Mouse (Mus musculus): ENCODE measurements around the gene Lrr1. TPM values are rescaled to one million over a fixed set of nuclear protein-coding genes. Genes with fewer than 3 reads are reported as not detected.

Lrr1 gene
- polyA plus RNA-seq (2015; fragmentation: Nextera tagmentation; extraction: Ambion mirVana), result 16.6 and 17.6 TPM in 2 replicates

DNA sequence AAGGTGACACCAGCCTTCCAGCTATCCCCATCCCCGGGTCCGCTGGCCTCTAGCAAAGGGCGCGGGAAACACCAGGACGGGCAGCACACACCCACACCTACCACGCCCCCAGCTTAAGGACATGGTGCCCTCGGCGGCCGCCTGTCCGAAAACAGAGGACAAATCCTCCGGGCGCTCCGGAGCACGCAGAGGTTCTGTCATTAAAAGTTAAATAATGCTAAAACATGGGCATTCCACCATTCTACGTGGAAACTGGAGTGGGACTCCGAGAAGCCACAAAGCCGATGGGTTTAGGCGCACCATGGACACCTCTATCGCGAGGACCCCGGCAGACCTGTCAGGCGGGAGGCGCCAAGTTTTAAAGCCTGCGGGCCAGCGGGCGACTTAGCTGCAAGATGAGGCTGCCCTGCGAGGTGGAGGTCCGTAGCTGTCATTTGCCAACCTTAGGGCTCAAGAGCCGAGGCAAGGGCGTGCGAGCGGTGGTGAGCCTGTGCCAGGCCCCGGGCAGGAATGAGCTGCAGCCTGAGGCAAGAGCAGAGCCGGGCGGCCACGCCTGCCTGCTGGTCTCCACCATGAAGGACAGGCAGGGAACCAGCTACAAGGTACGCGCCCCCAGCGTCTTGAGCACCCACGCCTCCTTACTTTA lies at the start of gene Lrr1:
Gene Lrr1, plus strand, starts transcription at position 354 of the 646 bp plus-strand sequence.
- Histone ChIP-seq H3K9me3 (replicated peaks) (no peaks in the 10 kb centered on the region), H3K27ac (replicated peaks) (peak within 1 kb of the TSS; percentile 86), H3K36me3 (replicated peaks) (peaks cover 20% of the 10 kb centered on the region), H3K9ac (peak within 1 kb of the TSS; percentile 84), H3K4me1 (replicated peaks) (peaks cover 42% of the 10 kb centered on the region), H3K4me2 (peak within 1 kb of the TSS; percentile 94), H3K4me3 (replicated peaks) (peak within 1 kb of the TSS; percentile 98), H3K27me3 (no peaks in the 10 kb centered on the region)
- ATAC-seq (ENCODE audit: insufficient read depth), result peak; percentile 92
- WGBS (ENCODE audit: insufficient replicate concordance), result under 1% methylated on average over 40 of the region's 40 CpGs

DNA sequence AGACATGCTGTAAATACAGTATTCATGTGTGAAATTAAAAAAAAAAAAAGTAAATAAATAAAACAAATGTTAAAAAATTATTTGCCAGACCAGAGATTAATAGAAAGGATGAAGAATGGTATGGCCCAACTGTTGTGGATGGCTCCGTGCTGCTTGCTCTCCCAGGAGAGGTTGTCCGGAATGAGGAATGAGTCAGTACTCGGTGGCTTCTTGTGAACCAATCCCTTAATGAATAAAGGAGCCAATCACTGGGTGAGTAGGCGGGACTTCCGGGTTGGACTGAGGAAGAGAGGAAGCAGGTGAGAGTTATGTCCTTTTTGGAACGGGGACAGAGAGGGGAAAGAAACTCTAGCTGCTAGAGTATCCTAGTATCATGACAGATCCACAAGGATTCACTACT lies 48.7 kb upstream of the Lrr1 start:
- no peaks in the 10 kb centered on the region for H3K4me1 ChIP-seq (replicated peaks)
- H3K4me2 ChIP-seq, result no peak overlapping the region
- no peaks in the 10 kb centered on the region for H3K27me3 ChIP-seq
- H3K36me3 ChIP-seq (replicated peaks), result no peaks in the 10 kb centered on the region
- no peak overlapping the region for H3K9ac ChIP-seq
- no peak overlapping the region for H3K4me3 ChIP-seq (replicated peaks)
- no peaks in the 10 kb centered on the region for H3K9me3 ChIP-seq (replicated peaks)
- H3K27ac ChIP-seq (replicated peaks), result no peak overlapping the region
- 61% methylated on average over 6 of the region's 6 CpGs for WGBS (ENCODE audit: insufficient replicate concordance)
- no peak for ATAC-seq (ENCODE audit: insufficient read depth)

DNA sequence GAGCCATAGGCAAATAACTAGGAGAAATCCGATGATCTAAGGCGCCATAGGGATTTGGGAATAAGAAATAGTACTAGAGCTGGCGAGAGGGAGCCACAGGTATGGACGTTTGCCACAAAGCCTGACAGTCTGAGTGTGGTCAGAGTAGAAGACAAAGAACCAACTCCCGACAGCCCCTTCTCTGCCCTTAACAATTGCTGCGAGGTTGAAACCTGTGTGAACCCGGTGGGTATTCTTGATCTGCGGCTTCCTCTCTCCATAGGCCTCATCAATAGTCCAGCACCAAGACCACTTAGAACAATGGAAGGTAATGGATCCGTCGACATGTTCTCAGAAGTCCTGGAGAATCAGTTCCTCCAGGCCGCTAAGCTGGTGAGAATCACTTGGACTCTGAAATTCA lies 45.8 kb upstream of the Lrr1 start:
- 63% methylated on average over 11 of the region's 11 CpGs for WGBS (ENCODE audit: insufficient replicate concordance)
- Histone ChIP-seq H3K4me1 (replicated peaks) (no peaks in the 10 kb centered on the region), H3K9ac (no peak overlapping the region), H3K27ac (replicated peaks) (no peak overlapping the region), H3K9me3 (replicated peaks) (no peaks in the 10 kb centered on the region), H3K4me2 (no peak overlapping the region), H3K36me3 (replicated peaks) (no peaks in the 10 kb centered on the region), H3K4me3 (replicated peaks) (no peak overlapping the region), H3K27me3 (no peaks in the 10 kb centered on the region)
- no peak for ATAC-seq (ENCODE audit: insufficient read depth)

DNA sequence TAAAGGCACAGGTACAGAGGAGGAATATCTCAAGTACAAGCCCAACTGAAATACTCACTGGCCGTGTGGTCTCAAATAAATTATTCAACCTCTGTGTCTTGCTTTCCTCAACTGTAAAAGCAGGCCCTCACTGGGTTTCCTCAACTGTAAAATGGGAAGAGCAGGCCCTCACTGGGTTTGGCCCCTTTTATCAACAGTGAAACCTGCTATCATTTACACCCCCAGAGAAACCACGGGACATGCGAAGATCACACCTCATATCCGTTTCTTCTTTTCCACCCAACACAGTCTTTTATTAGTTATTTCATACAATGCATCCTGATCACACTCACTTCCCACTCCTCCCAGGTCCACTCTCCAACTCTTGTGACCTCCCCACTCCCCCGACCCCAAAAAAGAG lies 43.5 kb upstream of the Lrr1 start:
- WGBS (ENCODE audit: insufficient replicate concordance), result 35% methylated on average over 5 of the region's 5 CpGs
- no peaks in the 10 kb centered on the region for H3K9me3 ChIP-seq (replicated peaks)
- H3K27me3 ChIP-seq, result no peaks in the 10 kb centered on the region
- H3K4me2 ChIP-seq, result no peak overlapping the region
- H3K27ac ChIP-seq (replicated peaks), result no peak overlapping the region
- no peak overlapping the region for H3K9ac ChIP-seq
- H3K4me1 ChIP-seq (replicated peaks), result no peaks in the 10 kb centered on the region
- H3K36me3 ChIP-seq (replicated peaks), result no peaks in the 10 kb centered on the region
- ATAC-seq (ENCODE audit: insufficient read depth), result no peak
- H3K4me3 ChIP-seq (replicated peaks), result no peak overlapping the region

DNA sequence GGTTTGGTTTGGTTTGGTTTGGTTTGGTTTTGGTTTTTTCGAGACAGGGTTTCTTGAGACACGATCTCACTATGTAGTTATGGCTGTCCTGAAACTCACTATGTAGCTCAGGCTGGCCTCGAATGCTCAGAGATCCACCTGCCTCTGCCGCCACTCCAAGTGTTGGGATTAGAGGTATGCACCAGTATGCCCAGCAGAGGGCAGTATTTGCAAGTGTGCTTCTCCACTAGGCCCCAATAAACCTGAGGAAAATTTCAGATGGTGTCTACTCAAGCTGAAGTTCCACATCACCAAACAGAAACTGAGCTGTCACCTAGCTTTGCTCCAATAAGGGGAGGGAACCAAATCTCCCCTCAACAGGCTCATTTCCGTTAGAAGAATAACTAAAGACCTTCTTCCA lies 41.4 kb upstream of the Lrr1 start:
- H3K27ac ChIP-seq (replicated peaks), result no peak overlapping the region
- H3K4me1 ChIP-seq (replicated peaks), result 0 out of 2 replicates have a peak, but pooled peaks cover 5% of the 10 kb centered on the region
- no peak overlapping the region for H3K4me2 ChIP-seq
- no peaks in the 10 kb centered on the region for H3K9me3 ChIP-seq (replicated peaks)
- ATAC-seq (ENCODE audit: insufficient read depth), result no peak
- 65% methylated on average over 5 of the region's 5 CpGs for WGBS (ENCODE audit: insufficient replicate concordance)
- H3K9ac ChIP-seq, result no peak overlapping the region
- H3K27me3 ChIP-seq, result no peaks in the 10 kb centered on the region
- H3K36me3 ChIP-seq (replicated peaks), result no peaks in the 10 kb centered on the region
- H3K4me3 ChIP-seq (replicated peaks), result no peak overlapping the region

DNA sequence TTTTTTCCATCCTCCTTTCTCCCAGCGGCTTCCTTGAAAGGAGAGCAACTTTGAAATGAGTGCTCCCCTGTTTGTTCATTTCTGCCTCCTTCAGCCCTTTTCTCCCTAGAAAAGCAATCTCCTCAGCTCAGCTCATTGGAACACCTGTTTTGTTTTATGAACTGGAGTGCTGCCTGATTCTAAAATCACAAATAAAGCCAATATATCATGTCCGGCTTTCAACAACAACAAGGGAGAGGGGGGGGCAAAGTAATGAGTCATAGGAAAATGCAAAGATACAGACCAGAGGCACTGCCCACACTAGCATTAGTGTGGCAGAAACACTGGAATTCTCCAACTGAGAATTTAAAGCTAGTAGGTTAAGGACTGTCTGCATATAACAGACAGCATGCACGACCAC lies 41.0 kb upstream of the Lrr1 start:
- no peaks in the 10 kb centered on the region for H3K9me3 ChIP-seq (replicated peaks)
- ATAC-seq (ENCODE audit: insufficient read depth), result no peak
- H3K9ac ChIP-seq, result no peak overlapping the region
- H3K27me3 ChIP-seq, result no peaks in the 10 kb centered on the region
- no peaks in the 10 kb centered on the region for H3K36me3 ChIP-seq (replicated peaks)
- no peak overlapping the region for H3K4me2 ChIP-seq
- no peak overlapping the region for H3K4me3 ChIP-seq (replicated peaks)
- 0 out of 2 replicates have a peak, but pooled peaks cover 5% of the 10 kb centered on the region for H3K4me1 ChIP-seq (replicated peaks)
- no peak overlapping the region for H3K27ac ChIP-seq (replicated peaks)
- 79% methylated on average over 3 of the region's 3 CpGs for WGBS (ENCODE audit: insufficient replicate concordance)

DNA sequence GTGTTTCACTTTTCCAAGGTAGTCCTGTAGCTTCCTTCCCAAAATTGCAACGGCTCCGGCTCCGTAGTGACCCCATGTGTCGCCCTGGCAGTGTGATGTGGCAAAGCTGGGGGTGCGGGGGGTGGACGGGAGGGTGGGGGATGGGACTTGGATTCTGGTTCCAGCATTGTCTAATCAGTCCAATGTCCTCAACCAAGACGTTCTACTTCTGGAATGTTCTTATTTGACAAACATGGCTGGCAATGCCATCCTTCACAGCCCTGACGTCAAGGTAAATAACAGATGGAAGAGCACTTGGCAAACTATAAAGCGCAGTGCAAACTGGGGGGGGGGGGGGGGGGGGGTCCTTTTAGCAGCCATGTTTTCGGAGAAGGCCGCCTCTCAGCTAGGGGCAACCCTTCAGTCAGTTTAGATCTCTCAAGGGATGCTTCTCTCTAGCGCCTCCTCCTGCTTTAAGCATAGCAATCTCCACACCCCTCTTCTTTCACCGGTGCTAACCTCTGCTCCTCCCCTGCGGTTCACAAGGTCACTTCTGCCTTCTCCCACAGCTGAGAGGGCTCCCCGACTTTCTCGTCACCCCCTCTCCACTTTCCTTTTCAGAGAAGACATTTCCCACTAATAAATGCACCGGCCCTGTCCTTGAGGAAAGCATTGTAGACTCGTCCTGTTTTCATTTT lies 38.8 kb upstream of the Lrr1 start:
- no peak for ATAC-seq (ENCODE audit: insufficient read depth)
- Histone ChIP-seq H3K4me2 (peak overlapping the region; percentile 47), H3K4me3 (replicated peaks) (peak overlapping the region; percentile 27), H3K9ac (no peak overlapping the region), H3K9me3 (replicated peaks) (no peaks in the 10 kb centered on the region), H3K27me3 (no peaks in the 10 kb centered on the region), H3K4me1 (replicated peaks) (0 out of 2 replicates have a peak, but pooled peaks cover 5% of the 10 kb centered on the region), H3K27ac (replicated peaks) (no peak overlapping the region), H3K36me3 (replicated peaks) (no peaks in the 10 kb centered on the region)
- WGBS (ENCODE audit: insufficient replicate concordance), result 44% methylated on average over 17 of the region's 18 CpGs

DNA sequence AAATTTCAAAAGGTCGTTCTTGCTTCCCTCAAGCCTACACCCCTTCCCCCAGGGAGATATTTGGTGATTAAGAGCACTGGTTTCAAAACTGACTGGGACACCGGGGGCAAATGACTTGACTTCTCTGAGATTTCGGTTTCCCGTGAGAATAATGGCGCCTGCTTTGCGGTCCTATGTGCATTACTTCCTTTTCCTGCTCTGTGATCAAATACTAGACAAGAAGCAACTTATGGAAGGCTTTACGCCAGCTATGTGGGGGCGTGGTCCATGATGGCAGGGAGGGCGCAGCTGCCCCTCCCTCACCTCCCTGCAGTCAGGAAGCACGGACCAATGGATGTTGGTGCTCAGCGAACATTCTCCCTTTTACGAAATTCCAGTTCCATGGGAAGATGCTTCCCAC lies 38.1 kb upstream of the Lrr1 start:
- H3K36me3 ChIP-seq (replicated peaks), result no peaks in the 10 kb centered on the region
- WGBS (ENCODE audit: insufficient replicate concordance), result 37% methylated on average over 12 of the region's 12 CpGs
- H3K27me3 ChIP-seq, result no peaks in the 10 kb centered on the region
- no peaks in the 10 kb centered on the region for H3K9me3 ChIP-seq (replicated peaks)
- H3K4me2 ChIP-seq, result peak overlapping the region; percentile 47
- 0 out of 2 replicates have a peak, but pooled peaks cover 5% of the 10 kb centered on the region for H3K4me1 ChIP-seq (replicated peaks)
- no peak overlapping the region for H3K27ac ChIP-seq (replicated peaks)
- no peak overlapping the region for H3K9ac ChIP-seq
- H3K4me3 ChIP-seq (replicated peaks), result peak overlapping the region; percentile 27
- ATAC-seq (ENCODE audit: insufficient read depth), result no peak

DNA sequence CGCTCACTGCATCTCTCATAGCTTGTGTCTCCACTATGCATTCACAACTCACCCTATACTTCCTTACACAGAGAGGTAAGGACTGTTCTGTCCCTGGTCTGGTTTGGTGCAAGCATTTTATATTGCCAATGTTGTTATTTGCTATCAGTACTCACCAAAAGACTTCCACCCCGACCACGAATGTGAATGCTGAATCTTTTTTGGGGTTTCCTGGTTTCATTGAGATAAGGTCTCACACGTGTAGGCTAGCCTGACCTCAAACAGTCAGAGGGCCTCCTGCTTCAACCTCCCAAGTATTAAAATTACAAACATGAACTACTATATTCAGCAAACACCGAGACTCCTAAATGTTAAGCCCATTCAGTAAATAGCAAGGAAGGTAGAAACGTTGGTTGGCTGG lies 37.3 kb upstream of the Lrr1 start:
- Histone ChIP-seq H3K27me3 (no peaks in the 10 kb centered on the region), H3K9me3 (replicated peaks) (no peaks in the 10 kb centered on the region), H3K4me3 (replicated peaks) (no peak overlapping the region), H3K9ac (no peak overlapping the region), H3K36me3 (replicated peaks) (no peaks in the 10 kb centered on the region), H3K4me1 (replicated peaks) (0 out of 2 replicates have a peak, but pooled peaks cover 5% of the 10 kb centered on the region), H3K4me2 (no peak overlapping the region), H3K27ac (replicated peaks) (no peak overlapping the region)
- no peak for ATAC-seq (ENCODE audit: insufficient read depth)
- 33% methylated on average over 6 of the region's 6 CpGs for WGBS (ENCODE audit: insufficient replicate concordance)

DNA sequence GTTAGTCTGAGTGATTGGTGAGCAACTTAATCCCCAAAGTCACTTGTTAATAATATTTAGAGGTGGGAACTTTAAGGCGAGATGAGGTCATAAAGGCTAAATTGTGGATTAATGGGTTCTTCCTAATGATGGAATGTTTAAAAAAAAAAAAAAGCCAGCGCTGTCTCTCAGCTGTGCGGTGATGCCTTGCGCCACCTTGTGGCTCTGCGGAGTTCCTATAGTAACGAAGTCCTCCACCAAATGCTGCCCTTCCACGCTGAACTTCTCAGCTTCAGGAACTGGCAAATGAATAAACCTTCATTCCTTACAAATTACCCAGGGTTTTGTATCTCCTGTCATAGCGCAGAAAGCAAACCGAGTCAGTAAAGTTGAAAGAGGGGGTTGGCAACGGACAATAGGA lies 36.6 kb upstream of the Lrr1 start:
- Histone ChIP-seq H3K4me3 (replicated peaks) (no peak overlapping the region), H3K27me3 (no peaks in the 10 kb centered on the region), H3K4me2 (no peak overlapping the region), H3K36me3 (replicated peaks) (no peaks in the 10 kb centered on the region), H3K9ac (no peak overlapping the region), H3K27ac (replicated peaks) (no peak overlapping the region), H3K9me3 (replicated peaks) (no peaks in the 10 kb centered on the region), H3K4me1 (replicated peaks) (0 out of 2 replicates have a peak, but pooled peaks cover 5% of the 10 kb centered on the region)
- no peak for ATAC-seq (ENCODE audit: insufficient read depth)
- WGBS (ENCODE audit: insufficient replicate concordance), result 10% methylated on average over 10 of the region's 10 CpGs

DNA sequence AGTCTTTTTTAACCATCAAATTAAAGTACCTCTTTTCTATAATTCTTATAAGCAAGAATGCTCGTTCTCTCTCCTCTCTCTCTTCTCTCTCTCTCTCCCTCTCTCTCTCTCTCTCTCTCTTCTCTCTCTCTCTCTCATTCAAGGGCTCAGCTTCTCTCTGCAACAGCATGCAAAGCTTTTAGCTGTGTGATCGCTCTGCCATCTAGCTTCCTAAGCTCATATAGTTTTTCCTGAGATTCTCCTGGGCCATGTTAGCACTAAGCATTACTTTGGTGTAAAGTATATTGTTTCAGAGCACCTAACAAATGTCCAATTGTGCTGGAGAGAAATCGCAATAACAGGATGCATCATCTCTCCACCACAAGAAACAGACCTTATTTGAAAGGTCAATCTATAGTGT lies 29.4 kb upstream of the Lrr1 start:
- no peak for ATAC-seq (ENCODE audit: insufficient read depth)
- no peak overlapping the region for H3K4me2 ChIP-seq
- 58% methylated on average over 3 of the region's 3 CpGs for WGBS (ENCODE audit: insufficient replicate concordance)
- H3K27me3 ChIP-seq, result no peaks in the 10 kb centered on the region
- H3K4me3 ChIP-seq (replicated peaks), result no peak overlapping the region
- H3K27ac ChIP-seq (replicated peaks), result no peak overlapping the region
- no peak overlapping the region for H3K9ac ChIP-seq
- H3K9me3 ChIP-seq (replicated peaks), result no peaks in the 10 kb centered on the region
- H3K4me1 ChIP-seq (replicated peaks), result no peaks in the 10 kb centered on the region
- H3K36me3 ChIP-seq (replicated peaks), result no peaks in the 10 kb centered on the region

Measured in liver, embryonic 15.5 days (tissue).